Mouse (Mus musculus): ENCODE measurements around the gene Fance. TPM values are rescaled to one million over a fixed set of nuclear protein-coding genes. Genes with fewer than 3 reads are reported as not detected.
A peak's percentile ranks its signal among the peaks of the same experiment; 100 is the strongest.

Fance gene
- polyA plus RNA-seq, 2 experiments, result 28.3 to 30.8 TPM

- no peaks in the 10 kb centered on the region for H3K36me3 ChIP-seq (ENCODE audit: control insufficient read depth, insufficient read depth, low read length)
- 15% methylated on average over 6 of the region's 6 CpGs for WGBS
- peak overlapping the region; percentile 62 for H3K4me2 ChIP-seq (replicated peaks; ENCODE audit: low read depth, low read length, severe bottlenecking)
- peak overlapping the region; percentile 34 for H3K4me3 ChIP-seq (replicated peaks; ENCODE audit: low read length)
- no peak for TF ChIP-seq POLR2A (IDR thresholded peaks at IDR 0.05; ENCODE audit: borderline replicate concordance, extremely low read depth, insufficient read depth, insufficient read length)
- peaks cover 21% of the 10 kb centered on the region for H3K4me1 ChIP-seq (ENCODE audit: control insufficient read depth, insufficient read depth, low read length)
- peaks cover 33% of the 10 kb centered on the region for H3K27me3 ChIP-seq (ENCODE audit: control insufficient read depth, insufficient read depth, low read length)
- peak overlapping the region; percentile 47; the same call in 1 of the 2 replicates for H3K9ac ChIP-seq (ENCODE audit: low read depth, low read length, severe bottlenecking)
- no peaks in the 10 kb centered on the region for H3K9me3 ChIP-seq (ENCODE audit: control insufficient read depth, low read length)
- H3K27ac ChIP-seq (replicated peaks; ENCODE audit: low read depth, low read length), result no peak overlapping the region
- DNase-seq (ENCODE audit: low spot score) (no peak), ATAC-seq (ENCODE audit: low FRiP score, low read depth) (no peak)
Observed at GRCm38 (mm10) chr17:28363507-28363906, 50.2 kb downstream of the Fance start.

- H3K36me3 ChIP-seq (ENCODE audit: control insufficient read depth, insufficient read depth, low read length), result no peaks in the 10 kb centered on the region
- H3K27me3 ChIP-seq (ENCODE audit: control insufficient read depth, insufficient read depth, low read length), result peaks cover 27% of the 10 kb centered on the region
- peak within 1 kb of the TSS; percentile 32 for H3K4me3 ChIP-seq (replicated peaks; ENCODE audit: low read length)
- H3K4me2 ChIP-seq (replicated peaks; ENCODE audit: low read depth, low read length, severe bottlenecking), result peak within 1 kb of the TSS; percentile 62
- DNase-seq (ENCODE audit: low spot score), result no peak
- peak within 1 kb of the TSS; percentile 31; the same call in 1 of the 2 replicates for H3K9ac ChIP-seq (ENCODE audit: low read depth, low read length, severe bottlenecking)
- WGBS, result 41% methylated on average over 8 of the region's 8 CpGs
- no peaks in the 10 kb centered on the region for H3K9me3 ChIP-seq (ENCODE audit: control insufficient read depth, low read length)
- no peak for TF ChIP-seq POLR2A (IDR thresholded peaks at IDR 0.05; ENCODE audit: borderline replicate concordance, extremely low read depth, insufficient read depth, insufficient read length)
- no peak for ATAC-seq (ENCODE audit: low FRiP score, low read depth)
- H3K27ac ChIP-seq (replicated peaks; ENCODE audit: low read depth, low read length), result no peak within 1 kb of the TSS
- peaks cover 21% of the 10 kb centered on the region for H3K4me1 ChIP-seq (ENCODE audit: control insufficient read depth, insufficient read depth, low read length)
Observed at GRCm38 (mm10) chr17:28365122-28365521, 51.8 kb downstream of the Fance start, which contains the start of gene Tulp1. Gene Tulp1, minus strand, starts transcription at chr17:28365222.

GRCm38 (mm10) chr17:28368449-28368848 lies 55.1 kb downstream of the Fance start:
- no peak overlapping the region for H3K4me3 ChIP-seq (replicated peaks; ENCODE audit: low read length)
- H3K36me3 ChIP-seq (ENCODE audit: control insufficient read depth, insufficient read depth, low read length), result no peaks in the 10 kb centered on the region
- H3K9me3 ChIP-seq (ENCODE audit: control insufficient read depth, low read length), result no peaks in the 10 kb centered on the region
- peaks cover 9% of the 10 kb centered on the region for H3K4me1 ChIP-seq (ENCODE audit: control insufficient read depth, insufficient read depth, low read length)
- peak; percentile 54 for DNase-seq (ENCODE audit: low spot score)
- WGBS, result 6% methylated on average over 13 of the region's 13 CpGs
- no peak overlapping the region for H3K9ac ChIP-seq (ENCODE audit: low read depth, low read length, severe bottlenecking)
- H3K27me3 ChIP-seq (ENCODE audit: control insufficient read depth, insufficient read depth, low read length), result peaks cover 19% of the 10 kb centered on the region
- H3K27ac ChIP-seq (replicated peaks; ENCODE audit: low read depth, low read length), result no peak overlapping the region
- TF ChIP-seq POLR2A (IDR thresholded peaks at IDR 0.05; ENCODE audit: borderline replicate concordance, extremely low read depth, insufficient read depth, insufficient read length), result no peak
- ATAC-seq (ENCODE audit: low FRiP score, low read depth), result peak; percentile 42; the same call in 1 of the 2 replicates
- H3K4me2 ChIP-seq (replicated peaks; ENCODE audit: low read depth, low read length, severe bottlenecking), result no peak overlapping the region

- no peaks in the 10 kb centered on the region for H3K36me3 ChIP-seq (ENCODE audit: control insufficient read depth, insufficient read depth, low read length)
- H3K27ac ChIP-seq (replicated peaks; ENCODE audit: low read depth, low read length), result no peak overlapping the region
- no peak overlapping the region for H3K4me3 ChIP-seq (replicated peaks; ENCODE audit: low read length)
- no peak for TF ChIP-seq POLR2A (IDR thresholded peaks at IDR 0.05; ENCODE audit: borderline replicate concordance, extremely low read depth, insufficient read depth, insufficient read length)
- peaks cover 16% of the 10 kb centered on the region for H3K27me3 ChIP-seq (ENCODE audit: control insufficient read depth, insufficient read depth, low read length)
- peaks cover 3% of the 10 kb centered on the region; the same call in 1 of the 2 replicates for H3K4me1 ChIP-seq (ENCODE audit: control insufficient read depth, insufficient read depth, low read length)
- DNase-seq (ENCODE audit: low spot score) (no peak), ATAC-seq (ENCODE audit: low FRiP score, low read depth) (no peak)
- H3K9me3 ChIP-seq (ENCODE audit: control insufficient read depth, low read length), result no peaks in the 10 kb centered on the region
- 83% methylated on average over 5 of the region's 5 CpGs for WGBS
- H3K4me2 ChIP-seq (replicated peaks; ENCODE audit: low read depth, low read length, severe bottlenecking), result no peak overlapping the region
- H3K9ac ChIP-seq (ENCODE audit: low read depth, low read length, severe bottlenecking), result no peak overlapping the region
Observed at GRCm38 (mm10) chr17:28369056-28369455, 55.7 kb downstream of the Fance start.

- H3K27ac ChIP-seq (replicated peaks; ENCODE audit: low read depth, low read length), result no peak overlapping the region
- WGBS, result 65% methylated on average over 2 of the region's 2 CpGs
- no peak for ATAC-seq (ENCODE audit: low FRiP score, low read depth)
- H3K9me3 ChIP-seq (ENCODE audit: control insufficient read depth, low read length), result no peaks in the 10 kb centered on the region
- no peak overlapping the region for H3K4me2 ChIP-seq (replicated peaks; ENCODE audit: low read depth, low read length, severe bottlenecking)
- H3K27me3 ChIP-seq (ENCODE audit: control insufficient read depth, insufficient read depth, low read length), result peaks cover 24% of the 10 kb centered on the region; the same call in 1 of the 2 replicates
- no peak overlapping the region for H3K9ac ChIP-seq (ENCODE audit: low read depth, low read length, severe bottlenecking)
- no peak overlapping the region for H3K4me3 ChIP-seq (replicated peaks; ENCODE audit: low read length)
- no peaks in the 10 kb centered on the region for H3K36me3 ChIP-seq (ENCODE audit: control insufficient read depth, insufficient read depth, low read length)
- no peak for TF ChIP-seq POLR2A (IDR thresholded peaks at IDR 0.05; ENCODE audit: borderline replicate concordance, extremely low read depth, insufficient read depth, insufficient read length)
- no peaks in the 10 kb centered on the region for H3K4me1 ChIP-seq (ENCODE audit: control insufficient read depth, insufficient read depth, low read length)
- no peak for DNase-seq (ENCODE audit: low spot score)
Observed at GRCm38 (mm10) chr17:28371286-28371685, 58.0 kb downstream of the Fance start.
